9 mouse cellular contexts compared by ENCODE assay signal in the genomic region with DNA sequence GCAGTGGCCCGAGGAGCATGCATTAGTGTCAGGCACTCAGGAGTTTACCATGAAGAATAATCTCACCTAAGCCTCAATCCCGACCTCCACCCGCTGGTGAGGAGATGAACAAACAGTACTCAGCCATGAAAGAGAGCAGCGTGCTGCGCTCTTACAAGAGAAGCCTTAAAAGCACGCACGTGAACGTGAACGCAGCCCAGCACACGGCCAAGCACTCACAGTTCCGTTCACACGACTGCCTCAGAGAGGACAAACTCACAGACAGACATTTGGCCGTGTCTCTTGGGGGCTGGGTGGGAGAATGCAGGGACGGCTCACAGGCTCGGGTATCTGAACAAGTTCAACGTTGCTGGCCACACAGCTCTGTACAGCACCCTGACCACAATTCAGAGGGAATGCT. TPM values are rescaled to one million over a fixed set of nuclear protein-coding genes. Genes with fewer than 3 reads are reported as not detected.
DNase-seq lines count a peak whose midpoint lies in the region; ATAC-seq lines count a peak whose summit lies in the region.
"Had no signal": no experiment of that assay in that cellular context is flagged by ENCODE, and none has a peak within 500 bp of the region (broad histone marks: within the 10 kb centered on the region; RNA-seq: fewer than 3 reads in every experiment).

No protein-coding gene starts in this region.

- no peak overlapping the region for H3K27ac ChIP-seq in embryonic facial prominence, embryonic 12.5 days
- no peak overlapping the region for H3K27ac ChIP-seq in hindbrain, embryonic 10.5 days
- no peak overlapping the region for H3K27ac ChIP-seq in midbrain, embryonic 12.5 days (replicated peaks)
- H3K27ac ChIP-seq: liver, embryonic 15.5 days had no signal

- DNase-seq in kidney, adult 18-20 months = peak; percentile 49
- no peak for DNase-seq in kidney, postnatal 14 days
- DNase-seq in hindbrain, embryonic 10.5 days (ENCODE audit: low spot score) = no peak
- no peak for DNase-seq in thymus, postnatal 36 days
- no peak for DNase-seq in thymus, postnatal 14 days
- no peak for DNase-seq in right cerebral cortex, adult 18-20 months

- ATAC-seq in embryonic facial prominence, embryonic 12.5 days (ENCODE audit: insufficient number of reproducible peaks, insufficient read depth, low FRiP score, low TSS enrichment) = no peak
- ATAC-seq in midbrain, embryonic 12.5 days (ENCODE audit: low FRiP score, low read depth) = no peak

- H3K4me2 ChIP-seq in embryonic facial prominence, embryonic 12.5 days (replicated peaks) = 0 out of 2 replicates have a peak overlapping the region, but pooled peaks have one; percentile 12
- peak overlapping the region; percentile 99 for H3K4me2 ChIP-seq in midbrain, embryonic 12.5 days (replicated peaks)
- H3K4me2 ChIP-seq: liver, embryonic 15.5 days had no signal

- no peaks in the 10 kb centered on the region for H3K27me3 ChIP-seq in embryonic facial prominence, embryonic 12.5 days
- H3K27me3 ChIP-seq in hindbrain, embryonic 10.5 days (ENCODE audit: insufficient read depth, poor library complexity, severe bottlenecking) = no peaks in the 10 kb centered on the region
- no peaks in the 10 kb centered on the region for H3K27me3 ChIP-seq in midbrain, embryonic 12.5 days

- WGBS in embryonic facial prominence, embryonic 12.5 days = 75% methylated on average over 16 of the region's 16 CpGs
- 84% methylated on average over 16 of the region's 16 CpGs for WGBS in hindbrain, embryonic 10.5 days
- 67% methylated on average over 16 of the region's 16 CpGs for WGBS in midbrain, embryonic 12.5 days

- H3K4me3 ChIP-seq in embryonic facial prominence, embryonic 12.5 days = no peak overlapping the region
- H3K4me3 ChIP-seq in hindbrain, embryonic 10.5 days = peak overlapping the region; percentile 9; the same call in 1 of the 2 replicates
- peak overlapping the region; percentile 19; the same call in 1 of the 2 replicates for H3K4me3 ChIP-seq in midbrain, embryonic 12.5 days
- H3K4me3 ChIP-seq: liver, embryonic 15.5 days had no signal

- H3K9me3 ChIP-seq in embryonic facial prominence, embryonic 12.5 days = no peaks in the 10 kb centered on the region
- no peaks in the 10 kb centered on the region for H3K9me3 ChIP-seq in hindbrain, embryonic 10.5 days
- no peaks in the 10 kb centered on the region for H3K9me3 ChIP-seq in midbrain, embryonic 12.5 days
- H3K9me3 ChIP-seq: liver, embryonic 15.5 days had no signal

- H3K9ac ChIP-seq in embryonic facial prominence, embryonic 12.5 days = 0 out of 2 replicates have a peak overlapping the region, but pooled peaks have one; percentile 12
- no peak overlapping the region for H3K9ac ChIP-seq in midbrain, embryonic 12.5 days (replicated peaks)
- H3K9ac ChIP-seq: liver, embryonic 15.5 days had no signal

- peaks cover 53% of the 10 kb centered on the region for H3K4me1 ChIP-seq in embryonic facial prominence, embryonic 12.5 days
- peaks cover 68% of the 10 kb centered on the region for H3K4me1 ChIP-seq in hindbrain, embryonic 10.5 days (replicated peaks)
- peaks cover 67% of the 10 kb centered on the region for H3K4me1 ChIP-seq in midbrain, embryonic 12.5 days

- 0 out of 2 replicates have a peak, but pooled peaks cover 7% of the 10 kb centered on the region for H3K36me3 ChIP-seq in embryonic facial prominence, embryonic 12.5 days
- H3K36me3 ChIP-seq in hindbrain, embryonic 10.5 days = peaks cover 18% of the 10 kb centered on the region
- peaks cover 7% of the 10 kb centered on the region; the same call in 1 of the 2 replicates for H3K36me3 ChIP-seq in midbrain, embryonic 12.5 days
- H3K36me3 ChIP-seq: liver, embryonic 15.5 days had no signal

RNA-seq across cellular contexts. Expression of gene Zcchc14, which starts 4.2 kb away (rescaled TPM):
- 20.0 and 21.2 TPM in 2 replicates for polyA plus RNA-seq in embryonic facial prominence, embryonic 12.5 days (2016; fragmentation: Nextera tagmentation; extraction: Ambion mirVana)
- 14.6 and 17.3 TPM in 2 replicates for polyA plus RNA-seq in hindbrain, embryonic 10.5 days (2016; fragmentation: Nextera tagmentation; extraction: Ambion mirVana)
- polyA plus RNA-seq in midbrain, embryonic 12.5 days (2016; fragmentation: Nextera tagmentation; extraction: Ambion mirVana) = 27.7 TPM in 2 replicates

RNA-seq across cellular contexts. Expression of gene Map1lc3b, which starts 58.3 kb away (rescaled TPM):
- 214 and 232 TPM in 2 replicates for polyA plus RNA-seq in embryonic facial prominence, embryonic 12.5 days (2016; fragmentation: Nextera tagmentation; extraction: Ambion mirVana)
- 222 and 268 TPM in 2 replicates for polyA plus RNA-seq in hindbrain, embryonic 10.5 days (2016; fragmentation: Nextera tagmentation; extraction: Ambion mirVana)
- polyA plus RNA-seq in midbrain, embryonic 12.5 days (2016; fragmentation: Nextera tagmentation; extraction: Ambion mirVana) = 280 and 292 TPM in 2 replicates
